Mouse (Mus musculus) heart, embryonic 11.5 days (tissue): ENCODE results near the gene Ttc25. TPM values are rescaled to one million over a fixed set of nuclear protein-coding genes. Genes with fewer than 3 reads are reported as not detected.
A peak's percentile ranks its signal among the peaks of the same experiment; 100 is the strongest.
"Not testable (repeated sequence)": the region's sequence is repeated elsewhere in the genome, so short reads cannot be mapped to it uniquely, and the experiment has no call there.

Experiments used
- ATAC-seq: fragments of 200-750 bp; cut with Nextera tagmentation; replicated peaks from 2 replicates; pipeline ENCODE4 v1.8.0; 2017; ENCODE audit warnings: moderate library complexity; ENCODE audit not compliant: insufficient number of reproducible peaks, low FRiP score, low TSS enrichment
- H3K27ac ChIP-seq: fragments of 300-500 bp; sonication (generic); 2 replicates; pipeline ENCODE4 v1.5.1; 2014; ENCODE audit warnings: mild to moderate bottlenecking, low read depth, low read length
- H3K27me3 ChIP-seq: fragments of 300-500 bp; sonication (generic); 2 replicates; pipeline ENCODE4 v1.6.1; 2014; ENCODE audit warnings: mild to moderate bottlenecking, low read length, mixed read lengths; ENCODE audit not compliant: control insufficient read depth, insufficient read depth
- H3K36me3 ChIP-seq: fragments of 300-500 bp; sonication (generic); 2 replicates; pipeline ENCODE4 v1.6.1; 2014; ENCODE audit warnings: mild to moderate bottlenecking, low read length, moderate library complexity, mixed read lengths; ENCODE audit not compliant: control insufficient read depth, insufficient read depth
- H3K4me1 ChIP-seq: fragments of 300-500 bp; sonication (generic); 2 replicates; pipeline ENCODE4 v1.6.1; 2014; ENCODE audit warnings: low read length; ENCODE audit not compliant: control insufficient read depth, insufficient read depth
- H3K4me2 ChIP-seq: fragments of 300-500 bp; sonication (generic); 2 replicates; pipeline ENCODE4 v1.6.1; 2014; ENCODE audit warnings: mild to moderate bottlenecking, moderate library complexity
- H3K4me3 ChIP-seq: fragments of 300-500 bp; sonication (generic); 2 replicates; pipeline ENCODE4 v1.5.1; 2014; ENCODE audit warnings: low read depth, low read length
- H3K9ac ChIP-seq: fragments of 300-500 bp; sonication (generic); 2 replicates; pipeline ENCODE4 v1.6.1; 2014; ENCODE audit warnings: mild to moderate bottlenecking, low read depth, low read length, moderate library complexity
- H3K9me3 ChIP-seq: fragments of 300-500 bp; sonication (generic); replicated peaks from 2 replicates; pipeline ENCODE4 v1.6.1; 2016; ENCODE audit warnings: low read length; ENCODE audit not compliant: control insufficient read depth
- WGBS: fragments of 180-500 bp; shearing (Covaris S2); extraction: QIAGEN DNeasy Blood & Tissue Kit; methylation state at CpG from one replicate; pipeline ENCODE4 v1.1.7; 2014; ENCODE audit not compliant: insufficient replicate concordance; 5-methylcytosine and 5-hydroxymethylcytosine counted together
- polyA plus RNA-seq: library from polyadenylated mRNA; unstranded; fragments of >200 nt; fragmentation: Nextera tagmentation; extraction: Ambion mirVana; gene quantifications from 2 replicates; pipeline ENCODE4 v1.2.1, GENCODE M21; 2014

Ttc25 gene
- polyA plus RNA-seq, 1 experiment from 2014 or later: 0.31 TPM

DNA sequence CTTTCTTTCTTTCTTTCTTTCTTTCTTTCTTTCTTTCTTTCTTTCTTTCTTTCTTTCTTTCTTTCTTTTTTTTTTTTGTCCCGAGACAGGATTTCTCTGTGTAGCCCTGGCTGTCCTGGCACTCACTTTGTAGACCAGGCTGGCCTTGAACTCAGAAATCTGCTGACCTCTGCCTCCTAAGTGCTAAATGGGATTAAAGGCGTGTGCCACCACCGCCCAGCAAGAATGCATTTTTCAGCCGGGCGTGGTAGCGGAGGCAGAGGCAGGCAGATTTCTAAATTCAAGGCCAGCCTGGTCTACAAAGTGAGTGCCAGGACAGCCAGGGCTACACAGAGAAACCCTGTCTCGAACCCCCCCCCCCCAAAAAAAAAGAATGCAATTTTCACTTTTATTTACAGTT is 71.4 kb downstream of the Ttc25 start:
- not testable (repeated sequence) for ATAC-seq, H3K4me2 ChIP-seq, H3K36me3 ChIP-seq, H3K4me3 ChIP-seq, H3K27ac ChIP-seq, H3K9me3 ChIP-seq, H3K27me3 ChIP-seq, H3K9ac ChIP-seq
- WGBS: 90% methylated on average over 7 of the region's 7 CpGs
- peaks cover 22% of the 10 kb centered on the region for H3K4me1 ChIP-seq

- ATAC-seq: no peak
- H3K4me1 ChIP-seq: peaks cover 19% of the 10 kb centered on the region
- H3K4me2 ChIP-seq: peak overlapping the region; percentile 88
- H3K27ac ChIP-seq: no peak overlapping the region
- WGBS: 80% methylated on average over 4 of the region's 4 CpGs
- H3K36me3 ChIP-seq: no peaks in the 10 kb centered on the region
- no peaks in the 10 kb centered on the region for H3K9me3 ChIP-seq
- H3K27me3 ChIP-seq: no peaks in the 10 kb centered on the region
- H3K9ac ChIP-seq: no peak overlapping the region
- 0 out of 2 replicates have a peak overlapping the region, but pooled peaks have one; percentile 90 for H3K4me3 ChIP-seq
Measured at GRCm38 (mm10) chr11:100617480-100617879, 72.1 kb downstream of the Ttc25 start.

DNA sequence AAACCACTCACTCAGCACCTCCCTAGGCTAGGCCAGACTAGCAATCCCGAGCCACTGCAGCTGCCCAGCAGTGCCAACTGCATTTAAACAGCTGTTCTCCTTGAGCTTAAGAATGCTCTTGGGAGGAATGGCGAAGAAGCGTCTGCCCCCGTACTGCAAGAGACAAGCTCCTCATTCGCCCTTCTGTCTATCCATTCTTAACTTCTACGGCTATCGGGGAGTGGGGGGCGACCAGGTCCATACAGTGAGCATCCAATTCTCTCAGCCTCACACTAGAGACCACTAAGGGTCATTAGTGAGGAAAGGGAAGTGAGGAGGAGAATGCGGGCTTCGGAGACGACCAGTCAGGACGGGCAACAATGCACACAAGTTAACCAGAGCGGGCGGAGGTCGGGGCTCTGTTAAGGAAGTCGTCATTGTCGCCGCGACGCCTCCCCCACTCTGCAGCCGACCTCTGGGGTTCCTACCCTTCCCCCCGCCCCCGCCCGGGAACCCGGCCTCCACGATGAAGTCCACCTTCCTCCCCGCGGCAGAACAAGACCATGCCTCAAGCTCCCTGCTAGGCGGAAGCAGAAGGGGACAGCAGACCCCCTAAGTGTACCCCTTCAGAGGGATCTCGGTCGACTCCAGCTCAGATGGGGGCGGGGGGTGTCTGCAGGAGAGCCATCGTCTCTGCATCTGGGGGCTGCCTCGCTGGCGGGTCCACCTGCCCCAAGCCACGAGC is 73.5 kb downstream of the Ttc25 start, which contains the start of gene Nkiras2:
Nkiras2 (plus strand) TSS at position 484 of the 724 bp plus-strand sequence.
- Histone ChIP-seq H3K36me3 (no peaks in the 10 kb centered on the region), H3K4me2 (peak within 1 kb of the TSS; percentile 88), H3K4me1 (peaks cover 23% of the 10 kb centered on the region), H3K9ac (peak within 1 kb of the TSS; percentile 93), H3K27ac (peak within 1 kb of the TSS; percentile 94), H3K9me3 (no peaks in the 10 kb centered on the region), H3K4me3 (peak within 1 kb of the TSS; percentile 90), H3K27me3 (no peaks in the 10 kb centered on the region)
- under 1% methylated on average over 34 of the region's 36 CpGs for WGBS
- ATAC-seq: peak; percentile 60

GRCm38 (mm10) chr11:100619485-100619975 is 74.1 kb downstream of the Ttc25 start:
- peak; percentile 91 for ATAC-seq
- H3K9me3 ChIP-seq: no peaks in the 10 kb centered on the region
- peaks cover 25% of the 10 kb centered on the region for H3K4me1 ChIP-seq
- H3K27ac ChIP-seq: peak overlapping the region; percentile 94
- H3K4me2 ChIP-seq: peak overlapping the region; percentile 88
- H3K27me3 ChIP-seq: no peaks in the 10 kb centered on the region
- peak overlapping the region; percentile 93 for H3K9ac ChIP-seq
- H3K4me3 ChIP-seq: peak overlapping the region; percentile 90
- no peaks in the 10 kb centered on the region for H3K36me3 ChIP-seq
- under 1% methylated on average over 40 of the region's 40 CpGs for WGBS

GRCm38 (mm10) chr11:100619982-100620381 is 74.6 kb downstream of the Ttc25 start, which contains the start of gene Dnajc7:
TSS of gene Dnajc7 (minus strand) at chr11:100620168.
- Histone ChIP-seq H3K9ac (peak within 1 kb of the TSS; percentile 93), H3K4me2 (peak within 1 kb of the TSS; percentile 88), H3K27me3 (no peaks in the 10 kb centered on the region), H3K36me3 (no peaks in the 10 kb centered on the region), H3K4me1 (peaks cover 25% of the 10 kb centered on the region), H3K4me3 (peak within 1 kb of the TSS; percentile 90), H3K9me3 (no peaks in the 10 kb centered on the region), H3K27ac (peak within 1 kb of the TSS; percentile 94)
- ATAC-seq: no peak
- 6% methylated on average over 11 of the region's 11 CpGs for WGBS

Other genes starting within 250 kb of the Ttc25 start
- 1,605 and 1,756 TPM in 2 replicates for gene Eif1, start 225.7 kb upstream of the Ttc25 start, polyA plus RNA-seq
- gene Gast, start 211.2 kb upstream of the Ttc25 start, polyA plus RNA-seq: not detected in 2 replicates
- gene Hap1, start 189.5 kb upstream of the Ttc25 start, polyA plus RNA-seq: 3.0 and 3.4 TPM in 2 replicates
- gene Jup, start 147.8 kb upstream of the Ttc25 start, polyA plus RNA-seq: 72.2 and 80.6 TPM in 2 replicates
- gene P3h4, start 130.8 kb upstream of the Ttc25 start, polyA plus RNA-seq: 67.2 and 70.6 TPM in 2 replicates
- 89.3 and 107 TPM in 2 replicates for gene Fkbp10, start 129.9 kb upstream of the Ttc25 start, polyA plus RNA-seq
- 98.8 and 111 TPM in 2 replicates for gene Nt5c3b, start 103.8 kb upstream of the Ttc25 start, polyA plus RNA-seq
- 0.28 and 0.83 TPM in 2 replicates for gene Klhl10, start 103.7 kb upstream of the Ttc25 start, polyA plus RNA-seq
- 8.1 and 8.9 TPM in 2 replicates for gene Klhl11, start 72.9 kb upstream of the Ttc25 start, polyA plus RNA-seq
- gene Acly, start 17.6 kb upstream of the Ttc25 start, polyA plus RNA-seq: 76.6 and 93.9 TPM in 2 replicates
- gene Cnp, start 29.3 kb downstream of the Ttc25 start, polyA plus RNA-seq: 15.7 and 19.0 TPM in 2 replicates
- gene Nkiras2, start 73.6 kb downstream of the Ttc25 start, polyA plus RNA-seq: 65.4 and 66.9 TPM in 2 replicates
- gene Dnajc7, start 74.6 kb downstream of the Ttc25 start, polyA plus RNA-seq: 69.4 and 85.1 TPM in 2 replicates
- 0.14 and 0.25 TPM in 2 replicates for gene Zfp385c, start 146.8 kb downstream of the Ttc25 start, polyA plus RNA-seq
- 0.65 and 1.3 TPM in 2 replicates for gene Dhx58, start 158.7 kb downstream of the Ttc25 start, polyA plus RNA-seq
- 36.7 and 37.9 TPM in 2 replicates for gene Kat2a, start 166.9 kb downstream of the Ttc25 start, polyA plus RNA-seq
- gene Hspb9, start 168.2 kb downstream of the Ttc25 start, polyA plus RNA-seq: 0.37 TPM in 1 of 2 replicates, not detected in the other
- 30.8 and 41.1 TPM in 2 replicates for gene Rab5c, start 192.6 kb downstream of the Ttc25 start, polyA plus RNA-seq
- not detected in 2 replicates for gene Kcnh4, start 214.3 kb downstream of the Ttc25 start, polyA plus RNA-seq
- not detected in 2 replicates for gene Hcrt, start 217.3 kb downstream of the Ttc25 start, polyA plus RNA-seq
- gene Ghdc, start 225.3 kb downstream of the Ttc25 start, polyA plus RNA-seq: 3.8 and 5.3 TPM in 2 replicates